Mouse (Mus musculus) skeletal muscle tissue, adult 2 months (tissue): ENCODE data around the gene Saysd1.
"Not testable (repeated sequence)": the region's sequence is repeated elsewhere in the genome, so short reads cannot be mapped to it uniquely, and the experiment has no call there.

ENCODE experiments used
- DNase-seq: peaks from one replicate; pipeline ENCODE4 v3.0.0-alpha.2; 2012; ENCODE audit warnings: low read depth, low spot score

Gene Saysd1

GRCm38 (mm10) chr14:20041836-20042235 lies 96.5 kb downstream of the Saysd1 start:
- DNase-seq, result no peak

DNA sequence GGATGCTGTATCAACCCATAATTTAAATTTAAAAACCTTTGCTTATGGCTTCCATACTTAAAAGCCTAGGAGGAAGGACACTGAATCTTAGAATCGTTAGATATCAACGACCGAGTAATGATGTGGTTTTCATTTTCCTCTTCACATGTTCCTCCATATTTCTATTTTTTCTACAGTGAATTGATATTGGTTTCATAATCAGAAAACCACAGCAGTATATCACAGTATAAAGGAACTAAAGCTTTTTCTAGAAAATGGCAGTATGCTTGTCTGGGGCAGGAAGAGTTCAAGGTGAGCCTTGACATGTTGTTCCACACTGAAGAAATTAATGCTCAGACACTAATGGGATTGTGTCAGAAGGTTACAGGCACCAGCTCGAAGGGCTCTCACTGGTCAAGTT lies 97.4 kb downstream of the Saysd1 start:
- DNase-seq, result no peak

DNA sequence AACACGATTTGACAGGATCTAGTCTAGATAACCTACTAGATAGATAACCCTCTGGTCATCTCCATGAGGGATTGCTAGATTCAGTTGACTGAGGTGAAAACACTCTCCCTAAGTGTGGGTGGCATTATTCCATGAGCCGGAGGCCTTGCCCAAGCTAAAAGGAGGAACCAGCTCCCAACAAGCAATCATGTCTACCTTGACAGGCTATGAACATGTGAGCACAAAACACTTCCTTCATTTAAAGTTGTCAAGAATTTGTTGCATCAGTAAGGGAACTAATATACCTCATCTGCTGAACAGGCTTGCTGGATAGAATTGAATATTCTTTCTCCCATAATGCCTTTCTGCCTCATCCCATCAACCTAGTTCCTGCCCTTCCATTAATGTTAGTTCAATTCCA lies 98.5 kb downstream of the Saysd1 start:
- DNase-seq, result no peak

- DNase-seq, result no peak
Observed at GRCm38 (mm10) chr14:20032738-20033116, 105.6 kb downstream of the Saysd1 start.

DNA sequence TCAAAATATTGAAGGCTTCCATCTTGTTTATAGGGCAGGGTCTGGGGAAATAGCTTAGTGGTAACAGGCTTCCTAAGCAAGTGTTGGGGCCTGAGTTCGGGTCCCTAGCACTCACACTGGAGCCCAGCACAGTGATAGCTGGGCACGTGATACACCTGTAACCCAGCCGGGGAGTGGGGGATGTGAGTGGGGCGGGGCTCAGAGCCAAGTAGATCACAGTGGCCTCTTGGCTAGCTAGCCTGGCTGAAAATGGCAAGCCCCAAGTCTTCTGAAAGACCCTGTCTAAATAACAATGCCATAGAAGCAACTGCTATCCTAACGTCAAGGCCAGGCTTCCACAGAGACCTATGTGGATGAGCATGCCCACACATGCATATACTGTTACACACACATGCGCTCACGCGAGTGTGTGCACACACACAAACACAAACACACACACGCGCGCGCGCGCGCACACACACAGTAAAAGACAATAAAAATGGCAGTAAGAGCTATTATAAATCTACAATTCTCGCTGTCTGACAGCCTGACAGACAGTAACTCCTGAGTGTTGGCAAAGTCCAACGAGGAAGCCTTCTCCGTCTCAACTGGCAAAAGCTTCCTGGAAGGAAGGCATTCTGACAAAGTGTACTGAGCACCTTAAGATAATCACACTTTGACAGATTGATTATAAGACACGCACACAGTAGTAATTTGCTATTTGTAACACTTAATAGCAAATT lies 106.2 kb downstream of the Saysd1 start:
- no peak for DNase-seq

DNA sequence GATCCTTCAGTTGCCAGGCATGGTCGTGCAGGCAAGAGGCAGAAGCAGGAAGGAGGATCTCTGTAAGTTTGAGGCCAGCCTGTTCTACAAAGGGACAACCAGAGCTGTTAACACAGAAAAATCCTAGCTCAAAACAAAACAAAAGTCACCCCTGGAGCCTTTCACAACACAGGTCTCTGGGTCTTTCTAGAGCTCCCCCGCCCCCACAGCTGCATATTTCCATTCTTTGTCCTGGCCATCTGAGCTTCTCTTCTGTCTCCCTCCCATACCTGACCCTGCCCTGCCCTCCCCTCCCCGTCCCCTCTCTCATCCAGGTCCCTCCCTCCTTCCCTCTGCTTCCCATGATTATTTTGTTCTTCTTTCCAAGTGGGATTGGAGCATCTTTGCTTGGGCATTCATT lies 108.7 kb downstream of the Saysd1 start:
- no peak for DNase-seq

- DNase-seq, result not testable (repeated sequence)
Observed at GRCm38 (mm10) chr14:20027475-20027874, 110.9 kb downstream of the Saysd1 start.
